Mouse (Mus musculus): ENCODE data around the gene H2afb1. TPM values are rescaled to one million over a fixed set of nuclear protein-coding genes. Genes with fewer than 3 reads are reported as not detected.
"Not testable (repeated sequence)": the region's sequence is repeated elsewhere in the genome, so short reads cannot be mapped to it uniquely, and the experiment has no call there.

H2afb1 gene
- not detected in 2 replicates for total RNA-seq (2017)

DNA sequence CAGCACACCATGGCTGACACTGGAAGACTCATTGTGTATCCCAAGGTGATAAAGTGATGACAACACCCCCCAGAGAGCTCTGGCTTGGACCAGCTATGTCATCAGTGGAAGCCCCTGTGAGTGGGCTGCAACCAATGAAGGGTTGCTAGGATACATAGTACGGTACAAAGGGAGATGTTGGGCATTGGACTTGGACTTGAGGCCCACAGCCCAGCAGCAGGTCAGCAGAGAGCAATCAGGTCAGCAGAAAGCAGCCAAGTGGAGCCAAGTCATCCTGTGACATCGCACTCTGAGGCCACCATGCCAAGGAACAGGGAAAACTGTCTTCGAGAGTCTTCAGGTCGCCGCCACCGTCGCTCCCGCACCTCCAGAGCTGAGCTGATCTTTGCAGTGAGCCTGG lies at the start of gene H2afb1:
Gene H2afb1, plus strand, starts transcription at position 301 of the 400 bp plus-strand sequence.
- ATAC-seq (replicated peaks in 1 of 2; ENCODE audit: insufficient read depth in 1 of 2, low FRiP score in 2 of 2, low TSS enrichment in 1 of 2, low read depth in 1 of 2, poor library complexity in 2 of 2, severe bottlenecking in 2 of 2): not testable (repeated sequence)

DNA sequence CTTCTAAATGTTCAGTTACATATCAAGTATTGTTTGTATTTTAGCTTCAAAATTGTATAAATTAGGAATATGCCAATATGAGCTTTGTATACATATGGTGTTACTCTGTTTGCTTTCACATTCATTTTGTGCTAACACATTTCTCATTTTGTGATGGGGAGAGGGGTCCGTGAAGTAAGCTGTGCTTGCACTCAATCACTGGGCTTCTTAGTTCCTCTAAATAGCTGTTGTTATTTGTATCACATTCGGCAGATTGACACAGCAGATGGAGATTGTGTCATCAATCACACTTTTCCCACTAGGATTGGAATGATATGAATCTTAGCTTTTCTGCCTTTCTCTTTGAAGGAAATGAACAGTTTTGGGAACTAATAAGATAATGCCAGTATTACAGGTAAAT lies 21.5 kb downstream of the H2afb1 start:
- no peak for ATAC-seq (replicated peaks in 1 of 2; ENCODE audit: insufficient read depth in 1 of 2, low FRiP score in 2 of 2, low TSS enrichment in 1 of 2, low read depth in 1 of 2, poor library complexity in 2 of 2, severe bottlenecking in 2 of 2)
